Comparison of ENCODE assay signal across 19 mouse cellular contexts in the genomic region with DNA sequence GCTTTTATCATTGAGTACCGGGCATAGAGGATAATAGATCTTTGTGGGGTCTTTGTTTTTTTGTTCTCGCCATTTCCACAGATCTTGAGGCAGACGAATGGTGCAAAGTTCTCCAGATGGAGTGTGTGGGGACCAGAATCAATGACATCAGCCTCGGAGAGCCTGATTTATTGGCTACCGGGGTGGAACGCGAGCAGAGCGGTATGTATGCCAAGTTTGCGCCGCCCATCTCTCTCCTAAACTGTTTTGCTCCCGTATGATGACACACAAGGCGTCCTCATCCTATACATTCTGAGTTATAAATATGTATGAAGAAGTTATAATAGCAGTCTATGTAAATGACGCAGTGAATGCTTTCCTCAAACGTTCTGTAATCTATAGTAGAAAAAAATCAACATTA.
A peak's percentile ranks its signal among the peaks of the same experiment; 100 is the strongest.
DNase-seq lines count a peak whose midpoint lies in the region; ATAC-seq lines count a peak whose summit lies in the region.
"Had no signal": no experiment of that assay in that cellular context is flagged by ENCODE, and none has a peak within 500 bp of the region (broad histone marks: within the 10 kb centered on the region; RNA-seq: fewer than 3 reads in every experiment).

No protein-coding gene starts in this region.

- peak; percentile 31 for DNase-seq in heart, adult 11 months
- no peak for DNase-seq in heart, adult 9 months (ENCODE audit: low spot score in 2 of 2)
- DNase-seq in neural tube, embryonic 10.5 days (ENCODE audit: extremely low spot score, low spot score) = no peak
- DNase-seq in right cerebral cortex, postnatal 25 days = peak; percentile 63
- DNase-seq: adrenal gland, postnatal 10 days; cerebellum, adult 11-12 months; cerebellum, adult 9-10 months; cerebellum, postnatal 25 days; gastrocnemius, postnatal 14 days; heart, postnatal 10 days; heart, postnatal 4 days had no signal

- H3K9ac ChIP-seq in forebrain, embryonic 16.5 days (replicated peaks; ENCODE audit: low read depth, low read length) = no peak overlapping the region
- no peak overlapping the region for H3K9ac ChIP-seq in forebrain, embryonic 12.5 days
- H3K9ac ChIP-seq in neural tube, embryonic 13.5 days = no peak overlapping the region
- H3K9ac ChIP-seq: embryonic facial prominence, embryonic 12.5 days; forebrain, embryonic 13.5 days; hindbrain, embryonic 12.5 days; intestine, embryonic 15.5 days had no signal

- no peaks in the 10 kb centered on the region for H3K36me3 ChIP-seq in forebrain, embryonic 16.5 days (ENCODE audit: control insufficient read depth, insufficient read depth)
- no peaks in the 10 kb centered on the region for H3K36me3 ChIP-seq in forebrain, embryonic 12.5 days (replicated peaks)
- peaks cover 5% of the 10 kb centered on the region for H3K36me3 ChIP-seq in neural tube, embryonic 13.5 days
- H3K36me3 ChIP-seq: embryonic facial prominence, embryonic 12.5 days; heart, embryonic 10.5 days; hindbrain, embryonic 12.5 days; intestine, embryonic 15.5 days had no signal

- peak overlapping the region; percentile 51 for H3K27ac ChIP-seq in forebrain, embryonic 16.5 days (ENCODE audit: low read length)
- no peak overlapping the region for H3K27ac ChIP-seq in forebrain, embryonic 12.5 days
- 0 out of 2 replicates have a peak overlapping the region, but pooled peaks have one; percentile 59 for H3K27ac ChIP-seq in neural tube, embryonic 13.5 days (replicated peaks)
- H3K27ac ChIP-seq: embryonic facial prominence, embryonic 12.5 days; forebrain, embryonic 13.5 days; heart, embryonic 10.5 days; hindbrain, embryonic 12.5 days; intestine, embryonic 15.5 days had no signal

- H3K27me3 ChIP-seq in forebrain, embryonic 16.5 days (replicated peaks; ENCODE audit: control insufficient read depth, insufficient read depth, low read length) = no peaks in the 10 kb centered on the region
- peaks cover 4% of the 10 kb centered on the region; the same call in 1 of the 2 replicates for H3K27me3 ChIP-seq in forebrain, embryonic 12.5 days
- H3K27me3 ChIP-seq in neural tube, embryonic 13.5 days = 0 out of 2 replicates have a peak, but pooled peaks cover 8% of the 10 kb centered on the region
- H3K27me3 ChIP-seq: embryonic facial prominence, embryonic 12.5 days; forebrain, embryonic 13.5 days; intestine, embryonic 15.5 days had no signal

- peak; percentile 30; the same call in 1 of the 2 replicates for ATAC-seq in forebrain, embryonic 16.5 days
- ATAC-seq in forebrain, embryonic 12.5 days (ENCODE audit: low FRiP score) = no peak
- no peak for ATAC-seq in neural tube, embryonic 13.5 days (ENCODE audit: low read depth)
- ATAC-seq: intestine, embryonic 15.5 days had no signal

- H3K9me3 ChIP-seq in forebrain, embryonic 16.5 days (ENCODE audit: control insufficient read depth, low read length) = no peaks in the 10 kb centered on the region
- no peaks in the 10 kb centered on the region for H3K9me3 ChIP-seq in forebrain, embryonic 12.5 days
- H3K9me3 ChIP-seq in neural tube, embryonic 13.5 days = no peaks in the 10 kb centered on the region
- H3K9me3 ChIP-seq: embryonic facial prominence, embryonic 12.5 days; forebrain, embryonic 13.5 days; heart, embryonic 10.5 days; hindbrain, embryonic 12.5 days; intestine, embryonic 15.5 days had no signal

- WGBS in forebrain, embryonic 16.5 days = 68% methylated on average over 14 of the region's 14 CpGs
- 82% methylated on average over 14 of the region's 14 CpGs for WGBS in forebrain, embryonic 12.5 days
- WGBS in neural tube, embryonic 13.5 days = 51% methylated on average over 14 of the region's 14 CpGs

- peaks cover 17% of the 10 kb centered on the region for H3K4me1 ChIP-seq in forebrain, embryonic 16.5 days (replicated peaks; ENCODE audit: control insufficient read depth, insufficient read depth, low read length)
- H3K4me1 ChIP-seq in forebrain, embryonic 12.5 days = peaks cover 9% of the 10 kb centered on the region
- peaks cover 48% of the 10 kb centered on the region for H3K4me1 ChIP-seq in neural tube, embryonic 13.5 days (replicated peaks)
- H3K4me1 ChIP-seq: intestine, embryonic 15.5 days had no signal

- H3K4me2 ChIP-seq in forebrain, embryonic 16.5 days (ENCODE audit: low read length) = no peak overlapping the region
- no peak overlapping the region for H3K4me2 ChIP-seq in forebrain, embryonic 12.5 days
- H3K4me2 ChIP-seq in neural tube, embryonic 13.5 days = no peak overlapping the region
- H3K4me2 ChIP-seq: embryonic facial prominence, embryonic 12.5 days; forebrain, embryonic 13.5 days; hindbrain, embryonic 12.5 days; intestine, embryonic 15.5 days had no signal

- no peak overlapping the region for H3K4me3 ChIP-seq in forebrain, embryonic 16.5 days (replicated peaks; ENCODE audit: low read length)
- no peak overlapping the region for H3K4me3 ChIP-seq in forebrain, embryonic 12.5 days (replicated peaks)
- H3K4me3 ChIP-seq in neural tube, embryonic 13.5 days = no peak overlapping the region
- H3K4me3 ChIP-seq: embryonic facial prominence, embryonic 12.5 days; forebrain, embryonic 13.5 days; heart, embryonic 10.5 days; hindbrain, embryonic 12.5 days; intestine, embryonic 15.5 days had no signal

Comparison
In these comparisons a context has a peak if more than half of its experiments do, and no peak if none do; other contexts are left out.
1. DNase-seq: peak in heart, adult 11 months (single experiment) and right cerebral cortex, postnatal 25 days (single experiment); none in heart, adult 9 months (0 of 2) and neural tube, embryonic 10.5 days (single experiment).